Mouse (Mus musculus): ENCODE measurements around the gene Gm17334.
"Not testable (repeated sequence)": the region's sequence is repeated elsewhere in the genome, so short reads cannot be mapped to it uniquely, and the experiment has no call there.

Gene Gm17334

DNA sequence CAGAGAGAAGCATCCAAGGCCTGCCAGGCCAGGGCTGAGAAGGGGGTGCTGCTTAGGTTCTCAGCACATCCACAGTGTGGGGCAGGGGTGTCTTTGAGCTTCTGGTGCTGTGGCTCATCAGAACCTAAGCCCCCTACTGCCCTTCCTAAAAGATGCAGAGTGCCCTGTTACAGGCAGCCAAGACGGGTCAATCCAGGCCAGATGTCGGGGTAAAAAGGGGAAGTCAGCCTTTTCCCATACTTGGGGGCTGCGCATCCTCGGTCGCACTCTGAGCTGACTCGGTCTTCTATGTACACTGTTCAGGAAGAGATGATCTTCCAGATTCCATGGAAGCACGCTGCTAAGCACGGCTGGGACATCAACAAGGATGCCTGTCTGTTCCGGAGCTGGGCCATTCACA is 451 bp downstream of the Gm17334 start:
- DNase-seq (ENCODE audit: low read depth, low spot score): no peak

DNA sequence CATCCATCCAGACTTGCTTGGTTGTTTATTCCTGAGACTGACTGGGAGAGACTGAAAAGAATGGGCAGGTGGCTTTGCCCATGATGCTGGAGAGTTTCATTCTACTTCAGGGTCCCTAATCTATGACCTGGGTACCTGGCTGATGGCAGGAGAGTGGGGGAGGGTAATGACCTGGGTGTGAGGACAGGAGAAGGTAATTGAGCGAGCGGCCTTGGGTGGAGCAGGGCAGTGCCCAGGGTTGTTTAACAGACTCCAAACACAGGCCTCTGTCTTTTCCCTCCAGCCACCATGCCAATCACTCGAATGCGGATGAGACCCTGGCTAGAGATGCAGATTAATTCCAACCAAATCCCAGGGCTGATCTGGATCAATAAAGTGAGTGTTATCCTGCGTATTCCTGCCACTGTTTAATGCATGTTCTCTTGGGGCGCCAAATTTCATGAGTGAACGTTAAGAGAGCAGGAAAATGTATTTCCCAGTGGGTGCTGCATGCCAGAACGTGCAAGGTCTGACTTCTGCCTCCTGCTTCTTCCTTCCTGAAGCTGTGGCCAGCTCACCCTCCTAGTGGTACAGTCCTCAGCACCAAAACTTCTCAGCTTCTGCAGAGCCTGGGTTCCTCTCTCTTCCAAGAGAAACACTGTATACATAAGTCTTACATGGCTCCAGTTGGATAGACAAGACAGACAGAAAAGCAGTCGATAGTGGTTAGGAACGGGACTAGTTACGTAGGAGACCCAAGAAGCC is 1.8 kb downstream of the Gm17334 start:
- no peak for DNase-seq (ENCODE audit: low read depth, low spot score)

DNA sequence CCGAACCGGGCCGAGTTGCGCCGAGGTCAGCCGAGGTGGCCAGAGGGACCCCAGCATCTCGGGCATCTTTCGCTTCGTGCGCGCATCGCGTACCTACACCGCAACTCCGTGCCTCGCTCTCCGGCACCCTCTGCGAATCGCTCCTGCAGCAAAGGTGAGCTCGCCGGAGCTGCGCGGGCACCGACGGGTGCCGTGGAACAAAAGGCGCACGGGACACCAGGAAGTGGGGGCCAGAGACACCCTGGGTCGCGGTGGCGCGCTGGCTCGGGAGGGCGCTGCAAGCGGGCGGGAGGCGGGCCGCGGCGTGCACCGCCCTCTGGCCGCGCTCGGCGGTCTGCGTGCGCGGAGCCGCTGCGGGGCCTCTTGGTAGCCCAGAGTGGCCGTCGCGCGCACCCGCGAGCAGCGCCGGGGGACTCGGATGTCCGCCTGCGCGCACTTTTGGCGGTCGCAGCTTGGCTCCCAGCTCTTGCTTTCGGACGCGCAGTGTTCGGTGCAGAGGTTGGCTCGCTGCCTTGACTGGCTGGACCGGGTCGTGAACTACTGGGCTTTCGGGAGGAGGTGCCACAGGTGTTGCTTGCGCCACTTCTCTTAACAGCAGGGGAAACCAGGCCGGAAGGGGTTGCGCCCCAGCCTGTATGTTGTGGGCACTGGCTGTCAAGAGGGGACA is 2.7 kb downstream of the Gm17334 start:
- peak; percentile 42 for DNase-seq (ENCODE audit: low read depth, low spot score)

DNA sequence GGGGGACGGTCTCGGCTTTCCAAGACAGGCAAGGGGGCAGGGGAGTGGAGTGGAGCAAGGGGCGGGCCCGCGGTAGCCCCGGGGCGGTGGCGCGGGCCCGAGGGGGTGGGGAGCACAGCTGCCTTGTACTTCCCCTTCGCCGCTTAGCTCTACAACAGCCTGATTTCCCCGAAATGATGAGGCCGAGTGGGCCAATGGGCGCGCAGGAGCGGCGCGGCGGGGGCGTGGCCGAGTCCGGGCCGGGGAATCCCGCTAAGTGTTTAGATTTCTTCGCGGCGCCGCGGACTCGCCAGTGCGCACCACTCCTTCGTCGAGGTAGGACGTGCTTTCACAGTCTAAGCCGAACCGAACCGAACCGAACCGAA is 3.2 kb downstream of the Gm17334 start, which contains the start of gene Irf1:
TSS of gene Irf1 (plus strand) at position 255 of the 365 bp plus-strand sequence.
- DNase-seq (ENCODE audit: low read depth, low spot score): peak; percentile 79

DNA sequence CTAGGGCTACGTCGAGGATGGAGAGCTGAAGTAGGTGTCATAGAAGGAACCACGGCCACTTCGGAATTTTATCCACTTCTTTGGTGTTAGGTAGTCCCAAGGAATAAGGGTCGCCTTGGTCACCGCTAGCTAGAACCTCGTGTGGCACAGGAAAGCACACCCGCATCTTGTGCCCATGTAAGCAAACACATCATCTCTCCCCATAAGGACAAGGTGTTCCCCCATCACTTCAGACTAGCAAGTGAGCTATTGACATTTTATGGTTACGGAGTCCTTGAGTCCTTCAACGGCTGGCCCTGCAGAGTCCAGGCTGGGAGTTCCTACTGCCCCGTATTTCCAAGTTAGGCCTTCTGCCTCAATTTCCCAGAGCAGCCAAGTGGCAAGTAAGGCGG is 3.8 kb downstream of the Gm17334 start:
- DNase-seq (ENCODE audit: low read depth, low spot score): no peak

DNA sequence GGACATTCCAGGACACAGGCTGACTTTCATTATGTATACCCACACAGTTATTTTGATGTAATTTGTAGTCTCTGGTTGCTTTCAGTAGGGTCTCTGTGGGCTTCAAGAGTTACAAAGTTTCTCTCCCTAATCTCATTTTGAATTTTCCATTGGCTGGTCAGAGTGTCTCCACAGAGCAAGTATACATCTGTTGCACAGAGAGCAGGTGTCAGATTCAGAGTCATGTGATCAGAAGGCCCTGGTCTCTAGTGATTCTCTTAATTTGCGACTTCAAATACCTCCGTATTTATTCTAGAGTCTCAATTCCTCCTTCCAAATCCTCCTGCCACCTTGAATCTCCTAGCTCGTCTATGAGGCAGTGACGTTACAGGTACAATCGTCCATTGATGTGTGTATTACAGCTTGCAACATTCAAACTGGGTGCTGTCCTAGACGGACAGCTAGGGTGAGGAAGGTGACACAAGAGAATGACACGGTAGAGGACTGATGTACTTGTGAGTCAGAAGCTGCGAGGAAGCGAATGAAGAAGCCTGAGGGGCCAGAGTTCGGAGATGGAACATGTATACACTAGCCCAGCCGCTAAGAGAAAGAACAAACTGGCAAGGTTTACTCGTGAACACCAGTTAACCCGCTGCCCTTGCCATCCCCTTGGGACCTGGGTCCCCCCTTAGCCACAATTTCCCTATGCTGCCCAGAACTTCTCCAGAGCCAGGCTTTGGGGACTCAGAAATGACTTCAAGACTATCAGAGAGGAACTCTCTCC is 4.4 kb downstream of the Gm17334 start:
- no peak for DNase-seq (ENCODE audit: low read depth, low spot score)

DNA sequence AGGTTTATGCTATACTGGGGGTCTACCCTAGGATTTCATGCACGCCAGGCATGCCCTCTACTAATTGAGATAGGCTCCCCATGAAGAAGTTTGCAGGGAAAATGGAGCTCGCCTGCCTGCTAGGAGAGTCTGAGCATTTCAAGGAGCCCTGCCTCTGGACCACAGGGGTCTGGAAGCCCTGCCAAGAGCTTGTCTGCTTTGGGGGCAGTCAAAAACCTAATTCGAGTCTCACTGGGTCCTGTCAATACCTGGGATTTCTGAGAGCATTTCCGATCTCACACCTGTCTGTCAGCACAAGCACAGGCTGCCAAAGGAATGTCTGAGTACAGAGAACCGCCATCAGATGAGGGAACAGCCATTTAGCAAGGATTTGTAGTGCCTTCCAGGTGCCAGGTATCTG is 8.4 kb downstream of the Gm17334 start:
- no peak for DNase-seq (ENCODE audit: low read depth, low spot score)

DNA sequence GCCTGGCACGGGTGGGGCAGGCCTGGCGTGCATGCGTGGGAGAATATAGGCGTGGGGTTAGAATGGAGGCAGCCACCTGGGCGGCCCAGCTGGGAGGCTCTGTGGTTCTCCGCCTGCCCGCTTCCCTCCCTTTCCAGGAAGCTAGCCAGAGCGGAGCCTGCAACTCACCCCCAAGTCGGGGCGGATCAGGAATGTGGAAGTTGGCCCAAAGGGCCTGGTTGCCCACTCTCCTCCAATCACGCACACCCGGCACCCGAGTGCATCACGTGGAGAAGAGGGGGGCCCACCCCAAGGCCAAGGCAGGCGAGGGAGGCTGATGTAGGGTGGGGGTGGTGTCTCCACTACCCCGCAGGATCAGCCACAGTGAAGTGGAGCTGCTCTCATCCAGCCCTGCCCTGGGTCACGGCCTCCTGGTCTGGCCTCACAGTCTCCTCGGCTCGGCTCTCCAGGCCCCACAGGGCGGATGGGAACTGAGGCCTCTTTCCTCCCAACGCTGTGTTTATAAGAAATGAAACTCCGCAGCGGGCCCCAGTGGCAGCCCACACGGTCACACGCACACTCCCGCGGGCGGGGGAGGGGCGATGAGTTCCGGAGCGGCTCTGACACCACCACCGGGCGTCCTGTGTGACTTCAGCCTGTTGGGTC is 9.4 kb downstream of the Gm17334 start:
- peak; percentile 45 for DNase-seq (ENCODE audit: low read depth, low spot score)

DNA sequence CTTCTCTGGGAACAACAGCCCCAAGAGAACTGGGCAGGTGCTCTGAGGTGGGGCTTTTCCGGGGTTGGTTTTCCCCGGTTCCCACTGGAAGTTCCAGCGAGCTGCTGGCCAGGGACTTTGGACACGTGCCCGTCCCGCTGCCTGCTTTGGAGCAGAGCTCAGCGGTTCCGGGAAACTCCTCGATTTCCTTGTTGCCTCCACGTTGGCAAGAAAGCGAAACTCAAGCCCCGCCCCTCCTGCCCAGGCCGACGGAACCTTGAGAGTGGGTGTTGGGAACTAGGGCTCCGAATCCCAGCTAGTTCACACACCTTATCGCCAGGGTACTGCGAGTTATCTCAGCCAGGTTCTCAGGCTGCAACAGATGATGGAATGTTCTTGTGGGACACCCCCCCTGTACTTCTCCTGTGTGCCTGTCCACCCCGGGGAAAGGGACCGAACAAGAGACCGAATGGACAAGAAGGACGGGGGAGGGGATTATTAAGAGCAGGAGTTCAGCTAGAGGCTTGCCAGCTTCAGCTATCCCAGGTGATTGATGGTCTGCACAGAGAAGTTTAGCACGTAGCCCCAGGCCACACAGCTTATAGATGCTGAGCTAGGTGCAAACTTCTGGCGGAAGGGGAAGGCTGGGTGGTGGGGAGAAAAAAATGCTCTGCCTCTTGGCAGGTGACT is 10.0 kb downstream of the Gm17334 start:
- no peak for DNase-seq (ENCODE audit: low read depth, low spot score)

DNA sequence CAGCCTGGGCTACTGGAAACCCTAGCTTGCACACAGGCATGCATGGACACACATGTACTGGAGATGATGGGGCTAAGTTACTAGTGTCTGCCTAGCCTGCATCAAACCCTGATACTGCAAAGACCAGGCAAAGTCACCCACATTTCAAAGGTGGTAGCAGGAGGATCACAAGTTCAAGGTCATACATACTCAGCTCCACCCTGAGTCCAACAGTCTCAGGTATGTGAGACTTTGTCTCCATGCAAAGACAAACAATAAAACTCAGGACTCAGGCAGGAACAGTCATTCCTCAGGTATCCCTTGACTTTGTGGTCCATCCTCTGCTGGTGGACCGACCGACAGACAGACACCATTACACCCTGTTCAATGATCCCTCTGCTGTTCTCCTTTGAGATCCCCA is 10.6 kb downstream of the Gm17334 start:
- no peak for DNase-seq (ENCODE audit: low read depth, low spot score)

DNA sequence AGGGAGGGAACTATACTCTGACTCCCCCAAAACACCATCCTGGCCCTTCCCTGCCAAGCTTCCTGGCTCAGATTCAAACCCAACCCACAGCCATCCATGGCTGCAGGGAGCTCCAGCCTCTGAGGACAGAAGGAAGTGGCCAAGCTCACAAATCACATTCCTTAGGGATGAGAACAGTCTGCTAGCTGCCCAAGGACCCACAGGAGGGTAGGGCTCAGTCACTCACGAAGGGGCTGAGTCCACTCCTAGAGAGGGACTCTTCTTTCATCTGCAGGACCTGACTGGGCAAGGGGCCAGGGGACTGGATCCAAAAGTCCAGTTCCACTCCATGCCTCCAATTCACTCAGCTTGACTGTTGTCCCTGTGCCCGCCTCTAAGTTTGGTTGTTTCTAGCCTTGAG is 11.2 kb downstream of the Gm17334 start:
- DNase-seq (ENCODE audit: low read depth, low spot score): no peak

DNA sequence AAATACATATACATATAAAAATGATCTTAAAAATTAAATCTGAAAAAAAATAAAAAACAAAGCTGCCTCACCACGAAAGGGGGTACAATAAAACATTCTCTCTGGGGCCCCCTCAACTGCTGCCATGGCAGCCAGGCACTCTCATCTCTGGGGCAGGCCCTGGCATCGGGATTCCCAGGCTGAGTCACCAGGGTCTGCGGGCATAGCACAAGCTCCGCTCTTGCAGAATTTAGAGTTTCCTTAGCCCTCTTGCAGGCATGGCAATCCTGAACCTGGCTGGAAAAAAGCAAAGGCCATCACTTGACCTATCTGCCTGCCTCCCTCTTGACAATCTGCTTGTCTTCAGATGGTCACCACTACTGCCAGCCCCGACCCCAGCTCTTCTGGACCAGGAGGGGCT is 11.7 kb downstream of the Gm17334 start:
- no peak for DNase-seq (ENCODE audit: low read depth, low spot score)

DNA sequence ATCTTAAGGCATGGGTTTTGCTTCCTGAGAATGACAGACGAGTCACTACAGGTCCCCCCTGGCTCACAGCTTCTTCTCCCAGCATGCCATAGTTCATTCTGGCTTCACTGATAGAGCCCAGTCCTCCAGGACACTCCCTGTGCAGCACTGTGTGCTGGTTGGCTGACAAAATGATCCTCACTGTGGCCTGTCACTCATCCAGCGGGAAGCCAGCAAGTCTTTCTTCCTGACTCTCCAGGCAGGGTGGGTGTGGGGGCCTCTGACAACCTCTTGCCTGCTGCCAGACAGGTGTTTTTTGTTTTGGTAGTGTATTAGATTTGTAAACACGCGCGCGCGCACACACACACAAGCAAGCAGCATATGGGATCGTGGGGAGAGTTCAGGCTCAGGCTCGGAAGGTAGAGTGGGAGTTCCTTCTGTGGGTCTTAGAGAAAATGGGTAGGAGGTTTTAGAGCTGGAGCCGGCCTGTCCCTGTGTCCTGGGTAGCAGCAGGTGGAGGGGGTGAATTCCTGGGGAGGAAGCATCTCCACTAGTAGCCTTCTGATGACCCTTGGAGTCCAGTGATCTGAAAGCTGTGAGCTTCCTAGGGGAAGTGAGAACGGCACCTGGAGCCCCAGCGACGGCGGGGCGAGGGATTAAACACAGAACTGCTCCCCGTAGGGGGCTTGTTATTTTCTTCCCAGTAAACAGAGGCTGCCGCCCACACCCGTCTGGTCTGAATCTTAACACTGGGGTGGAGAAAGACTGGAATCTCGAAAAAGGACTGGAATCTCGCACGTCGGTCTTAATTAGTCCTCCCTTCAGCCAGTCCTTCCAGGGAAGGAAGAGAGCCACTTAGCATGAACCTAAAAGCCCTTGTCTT is 13.2 kb downstream of the Gm17334 start:
- no peak for DNase-seq (ENCODE audit: low read depth, low spot score)

DNA sequence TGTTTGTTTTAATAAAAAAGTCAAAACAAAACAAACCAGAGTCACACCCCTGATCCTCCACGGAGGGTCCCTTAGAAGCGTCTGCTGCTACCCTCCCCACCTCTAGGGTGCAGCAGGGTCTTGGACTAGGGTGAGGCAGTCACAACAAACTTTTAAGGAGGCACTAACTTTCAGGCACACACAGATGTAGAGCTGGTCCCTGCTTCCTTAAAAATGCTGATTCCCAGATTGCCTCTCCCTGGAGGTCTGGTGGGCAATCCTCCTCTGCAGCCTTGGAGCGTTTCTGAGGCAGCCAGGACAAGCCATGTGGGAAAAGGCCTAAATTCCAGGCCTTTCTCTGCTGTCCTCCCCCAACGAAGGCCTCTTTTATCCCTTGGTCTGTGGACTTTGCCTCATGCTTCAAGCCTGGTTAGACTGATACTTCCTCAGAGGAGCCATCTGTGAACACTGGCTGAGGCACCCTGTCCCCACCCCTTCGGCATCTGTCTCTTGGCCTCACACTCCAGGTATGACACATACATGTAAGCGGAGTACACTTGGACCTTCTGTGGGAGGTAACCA is 14.1 kb downstream of the Gm17334 start:
- no peak for DNase-seq (ENCODE audit: low read depth, low spot score)

DNA sequence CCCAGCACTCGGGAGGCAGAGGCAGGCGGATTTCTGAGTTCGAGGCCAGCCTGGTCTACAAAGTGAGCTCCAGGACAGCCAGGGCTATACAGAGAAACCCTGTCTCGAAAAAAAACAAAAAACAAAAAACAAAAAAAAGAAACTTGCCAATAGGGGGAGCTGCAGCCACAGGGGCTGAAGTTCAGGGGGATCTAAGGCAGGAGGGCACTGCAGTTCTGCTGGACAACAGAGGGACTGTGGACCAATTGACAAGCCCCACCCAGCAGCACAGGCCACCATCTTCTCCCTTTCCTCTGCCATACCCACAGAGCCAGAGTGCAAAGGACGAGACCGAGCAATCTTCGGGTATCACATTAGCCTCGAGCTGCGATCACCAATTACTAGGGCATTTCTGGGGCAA is 15.0 kb downstream of the Gm17334 start:
- not testable (repeated sequence) for DNase-seq (ENCODE audit: low read depth, low spot score)

DNA sequence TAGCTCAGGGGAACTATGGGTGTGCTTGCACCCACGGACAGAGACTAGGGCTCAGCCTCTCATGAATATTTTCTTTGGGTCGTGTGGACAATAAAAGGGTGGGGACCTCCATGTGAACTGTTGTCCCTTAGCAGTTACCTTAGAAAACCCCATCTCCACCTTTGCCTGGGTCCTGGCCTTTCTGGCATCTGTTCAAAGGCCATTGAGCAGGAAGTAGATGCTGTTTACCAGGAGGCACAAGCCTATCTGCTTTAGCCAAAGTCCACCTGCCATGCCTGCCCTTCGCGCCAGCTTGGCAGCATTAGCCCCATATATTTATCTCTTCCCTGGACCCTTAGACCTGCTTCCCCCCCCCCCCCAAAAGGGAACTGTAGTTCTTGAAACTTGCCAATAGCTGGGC is 15.4 kb downstream of the Gm17334 start:
- DNase-seq (ENCODE audit: low read depth, low spot score): no peak

DNA sequence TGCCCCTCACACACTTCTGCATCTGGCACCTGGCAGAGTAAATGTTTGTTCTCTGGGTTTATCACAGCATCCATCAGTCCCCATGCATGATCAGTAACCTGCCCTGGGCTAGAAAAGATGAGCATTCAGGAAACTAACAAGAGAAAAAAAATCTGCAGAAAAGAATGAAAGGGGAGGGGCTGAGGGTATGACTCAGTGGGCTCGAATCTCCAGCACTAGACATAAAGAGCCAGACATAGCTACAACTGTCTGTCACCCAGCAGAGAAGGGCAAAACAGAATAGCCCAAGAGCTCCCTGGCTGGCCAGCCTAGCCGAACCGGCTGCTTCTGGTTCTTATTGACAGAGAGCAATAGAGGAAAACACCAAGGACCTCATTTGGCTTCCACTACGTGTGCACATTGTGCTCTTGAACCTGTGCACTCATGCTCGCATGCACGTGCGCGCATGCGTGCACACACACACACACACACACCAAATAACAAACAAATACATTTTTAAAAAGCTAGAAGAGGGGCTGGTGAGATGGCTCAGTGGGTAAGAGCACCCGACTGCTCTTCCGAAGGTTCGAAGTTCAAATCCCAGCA is 17.9 kb downstream of the Gm17334 start:
- no peak for DNase-seq (ENCODE audit: low read depth, low spot score)

DNA sequence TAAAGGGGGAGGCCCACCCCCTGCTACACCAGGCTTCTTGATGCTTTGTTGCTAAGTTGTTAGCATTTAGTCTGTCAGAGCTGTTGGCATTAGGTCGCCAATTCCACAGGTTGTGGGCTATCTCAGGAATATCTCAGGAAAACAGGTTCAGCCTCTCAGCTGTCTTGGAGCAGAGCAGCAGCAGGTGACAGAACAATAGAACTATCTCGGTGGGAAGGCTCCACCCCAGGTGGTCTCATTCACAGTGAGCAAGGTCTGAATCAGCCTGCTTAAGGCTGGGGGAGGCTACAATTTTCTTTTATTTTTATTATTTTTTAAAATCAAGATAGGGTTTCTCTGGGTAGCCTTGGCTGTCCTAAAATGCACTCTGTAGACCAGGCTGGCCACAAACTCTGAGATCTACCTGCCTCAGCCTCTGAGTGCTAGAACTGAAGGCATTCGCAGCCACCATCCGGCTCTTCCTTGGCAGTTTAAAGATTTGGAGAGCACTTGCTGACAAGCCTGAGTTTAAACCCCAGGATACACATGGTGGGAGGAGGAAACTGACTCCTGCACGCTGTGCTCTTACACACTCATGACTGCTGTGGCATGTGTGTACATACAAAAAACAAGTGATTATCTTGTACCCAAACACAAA is 23.2 kb downstream of the Gm17334 start:
- no peak for DNase-seq (ENCODE audit: low read depth, low spot score)

DNA sequence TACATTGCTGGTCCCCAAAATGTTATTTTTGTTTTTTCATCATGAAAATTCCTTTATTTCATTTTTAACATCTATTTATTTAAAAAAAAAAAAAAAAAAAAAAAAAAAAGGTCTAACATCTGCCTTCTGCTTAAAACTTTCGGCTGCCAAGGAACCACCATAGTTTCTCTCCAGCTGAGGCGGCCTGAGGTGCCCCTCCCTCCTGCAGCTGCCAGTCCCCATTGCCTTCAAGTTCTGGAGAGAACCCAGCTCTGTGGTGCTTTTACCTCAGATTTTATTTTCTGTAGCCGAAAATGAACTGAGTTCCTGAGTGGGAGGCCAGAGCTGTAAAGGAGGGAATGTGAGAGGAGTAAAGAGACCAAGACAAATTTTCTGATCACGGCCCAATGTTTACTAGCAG is 23.7 kb downstream of the Gm17334 start:
- no peak for DNase-seq (ENCODE audit: low read depth, low spot score)

DNA sequence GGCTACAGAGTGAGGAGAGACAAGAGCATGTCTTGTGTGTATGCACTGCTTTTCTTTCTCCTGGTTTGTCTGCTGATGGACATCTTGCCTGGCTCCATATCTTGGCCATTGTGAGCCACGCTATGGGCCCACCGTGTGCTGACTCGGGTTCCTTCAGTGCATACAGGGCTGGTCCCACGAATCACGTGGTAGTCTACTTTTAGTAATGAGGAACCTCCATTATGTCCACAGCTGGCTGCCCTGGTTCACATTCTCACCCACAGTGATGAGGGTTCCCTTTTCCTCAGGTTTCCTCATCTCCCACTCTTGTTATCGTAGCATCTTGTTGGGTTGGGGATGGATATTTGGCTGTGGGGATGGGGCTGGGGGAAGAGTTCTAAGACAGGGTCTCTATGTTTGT is 24.4 kb downstream of the Gm17334 start:
- DNase-seq (ENCODE audit: low read depth, low spot score): no peak
